Mouse (Mus musculus) liver, adult 2 months (tissue): ENCODE results near the gene Gars.

Experiments
- CTCF ChIP-seq: fragments of 200-500 bp; IDR thresholded peaks from 2 replicates; pipeline ENCODE4 v1.5.1; 2011; ENCODE audit warnings: low read depth, low read length, control low read depth
- POLR2A ChIP-seq: fragments of 200-500 bp; IDR thresholded peaks from 2 replicates; pipeline ENCODE4 v1.6.1; 2011; ENCODE audit warnings: low read length, control low read depth; ENCODE audit not compliant: insufficient read depth; ENCODE audit errors: extremely low read depth

DNA sequence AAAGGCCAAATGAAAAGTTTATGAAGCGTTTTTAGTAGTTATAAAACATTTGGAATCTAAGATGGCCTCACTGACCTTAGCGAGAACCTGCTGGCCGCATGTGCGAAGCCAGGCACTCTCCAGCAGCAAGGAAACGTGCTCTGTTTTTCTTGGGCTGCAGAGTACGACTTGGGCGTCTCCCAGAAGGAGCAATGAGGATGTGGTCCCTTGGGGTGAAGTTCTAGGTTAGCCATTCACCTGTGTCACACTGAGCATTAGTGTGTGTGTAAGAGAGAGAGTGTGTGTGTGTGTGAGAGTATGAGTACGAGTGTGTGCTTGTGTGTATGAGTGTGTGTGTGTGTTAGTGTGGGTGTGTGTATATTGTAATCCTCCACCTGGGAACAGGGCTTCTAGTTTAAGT is 5.4 kb downstream of the Gars start:
- TF ChIP-seq POLR2A, result no peak
- TF ChIP-seq CTCF, result no peak
